Mouse (Mus musculus) C2C12 (cell line): ENCODE results near the gene Gm45233.

Experiments
- CTCF ChIP-seq: IDR thresholded peaks from one replicate; pipeline ENCODE4 v1.5.1; 2011; ENCODE audit not compliant: control insufficient read depth, insufficient read depth, insufficient read length
- MYOD1 ChIP-seq: IDR thresholded peaks from one replicate; pipeline ENCODE4 v1.6.1; 2011; ENCODE audit warnings: low read depth; ENCODE audit not compliant: control insufficient read depth, insufficient read length

DNA sequence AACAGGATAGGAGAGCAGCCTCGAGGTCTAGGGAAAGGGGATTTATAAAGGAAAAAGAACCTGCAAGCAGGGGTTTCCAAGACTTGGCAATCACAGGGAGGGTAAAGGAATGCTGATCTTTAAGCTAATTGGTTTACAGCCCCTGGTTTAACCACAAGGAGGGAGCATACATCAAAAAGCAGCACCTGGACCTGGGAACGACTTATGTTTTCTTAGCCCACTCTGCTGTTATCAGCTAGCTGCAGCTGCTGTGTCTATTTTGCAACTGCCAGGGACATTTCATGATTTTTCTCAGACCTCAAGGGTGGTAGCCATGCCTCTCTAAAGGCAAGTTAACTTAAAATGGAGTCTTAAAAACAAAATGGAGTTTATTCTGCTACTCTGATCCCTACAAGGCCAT, 41.2 kb upstream of the Gm45233 start:
- no peak for TF ChIP-seq CTCF
- TF ChIP-seq MYOD1, result no peak
